Mouse (Mus musculus) liver, embryonic 14.5 days (tissue): ENCODE results near the gene Coq8a. TPM values are rescaled to one million over a fixed set of nuclear protein-coding genes. Genes with fewer than 3 reads are reported as not detected.

ENCODE experiments used
- ATAC-seq: fragments of 200-750 bp; cut with Nextera tagmentation; 2 replicates; pipeline ENCODE4 v1.8.0; 2017; ENCODE audit warnings: moderate number of reproducible peaks, mild to moderate bottlenecking, moderate library complexity; ENCODE audit not compliant: insufficient read depth
- DNase-seq, 3 experiments: peaks; one replicate each; pipeline ENCODE4 v3.0.0-alpha.2; 2012 to 2013; ENCODE audit warnings: low read depth in 3 of 3, low spot score in 3 of 3
- H3K27ac ChIP-seq: fragments of 300-500 bp; sonication (generic); 2 replicates; pipeline ENCODE4 v1.5.1; 2014; ENCODE audit warnings: moderate library complexity, mild to moderate bottlenecking, control low read depth, inconsistent platforms
- H3K27me3 ChIP-seq: fragments of 300-500 bp; sonication (generic); 2 replicates; pipeline ENCODE4 v1.6.1; 2014; ENCODE audit warnings: mild to moderate bottlenecking, low read length, moderate library complexity; ENCODE audit not compliant: control insufficient read depth, insufficient read depth
- H3K36me3 ChIP-seq: fragments of 300-500 bp; sonication (generic); replicated peaks from 2 replicates; pipeline ENCODE4 v1.6.1; 2014; ENCODE audit warnings: low read depth; ENCODE audit not compliant: control insufficient read depth, insufficient read depth
- H3K4me1 ChIP-seq, 2 experiments: fragments of 200-500 bp in 1 of 2; fragments of 300-500 bp in 1 of 2; sonication (generic) in 1 of 2; replicated peaks; 2 replicates each; pipeline ENCODE4 v1.6.1; 2012 to 2014; ENCODE audit warnings: antibody characterized with exemption in 1 of 2, inconsistent platforms in 1 of 2, low read length in 1 of 2; ENCODE audit not compliant: control insufficient read depth in 2 of 2, insufficient read depth in 2 of 2
- H3K4me2 ChIP-seq: fragments of 300-500 bp; sonication (generic); 2 replicates; pipeline ENCODE4 v1.6.1; 2014; ENCODE audit warnings: low read depth, mild to moderate bottlenecking, control low read depth, moderate library complexity
- H3K4me3 ChIP-seq, 2 experiments: fragments of 200-500 bp in 1 of 2; fragments of 300-500 bp in 1 of 2; sonication (generic) in 1 of 2; 2 replicates each; pipeline ENCODE4 v1.5.1; 2012 to 2014; ENCODE audit warnings: low read depth in 2 of 2, low read length in 2 of 2, mild to moderate bottlenecking in 2 of 2, control low read depth in 1 of 2, inconsistent platforms in 1 of 2, moderate library complexity in 1 of 2; ENCODE audit not compliant: insufficient read depth in 1 of 2
- H3K9ac ChIP-seq: fragments of 300-500 bp; sonication (generic); replicated peaks from 2 replicates; pipeline ENCODE4 v1.6.1; 2014; ENCODE audit warnings: mild to moderate bottlenecking, control low read depth, moderate library complexity
- H3K9me3 ChIP-seq: fragments of 300-500 bp; sonication (generic); 2 replicates; pipeline ENCODE4 v1.6.1; 2016; ENCODE audit warnings: low read length, mixed read lengths; ENCODE audit not compliant: control insufficient read depth
- CTCF ChIP-seq: IDR thresholded peaks from 2 replicates; pipeline ENCODE4 v1.5.1; 2016; ENCODE audit warnings: antibody characterized with exemption, low read depth, control low read depth
- EP300 ChIP-seq: IDR thresholded peaks from 2 replicates; pipeline ENCODE4 v1.6.1; 2016; ENCODE audit warnings: antibody characterized with exemption, low read depth
- WGBS: fragments of 180-500 bp; shearing (Covaris S2); extraction: QIAGEN DNeasy Blood & Tissue Kit; methylation state at CpG from one replicate; pipeline ENCODE4 v1.1.7; 2014; ENCODE audit not compliant: insufficient replicate concordance; 5-methylcytosine and 5-hydroxymethylcytosine counted together
- polyA plus RNA-seq, 2 experiments: library from polyadenylated mRNA; depleted of rRNA in 1 of 2; stranded (reverse) in 1 of 2; unstranded in 1 of 2; fragments of >200 nt; fragmentation: Nextera tagmentation in 1 of 2; extraction: Ambion mirVana in 1 of 2; gene quantifications; 2 replicates each; pipeline versions ENCODE4 v1.2.1 to v1.2.3; 2012 to 2014

The Coq8a gene
- polyA plus RNA-seq, 2 experiments: 3.8 to 14.3 TPM

DNA sequence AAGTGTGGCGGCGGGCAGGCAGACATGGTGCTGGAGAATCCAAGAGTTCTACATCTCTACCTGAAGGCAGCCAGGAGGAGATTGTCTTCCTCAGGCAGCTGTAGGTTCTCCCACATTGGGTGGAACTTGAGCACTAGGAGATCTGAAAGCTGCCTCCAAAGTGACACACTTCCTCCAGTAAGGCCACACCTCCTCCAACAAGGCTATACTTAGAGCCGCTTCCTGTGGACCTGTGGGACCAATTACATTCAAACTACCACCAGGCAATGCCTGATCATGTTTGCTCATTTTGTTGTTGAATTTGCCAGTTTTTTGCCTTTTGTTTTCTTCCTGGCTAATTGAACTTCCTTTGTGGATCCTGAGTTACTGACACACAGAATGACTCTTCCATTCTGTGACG is 51.4 kb downstream of the Coq8a start:
- Histone ChIP-seq H3K4me2 (peak overlapping the region; percentile 77), H3K9me3 (no peaks in the 10 kb centered on the region), H3K27me3 (no peaks in the 10 kb centered on the region), H3K4me3 (peak overlapping the region; percentile 12 to 38), H3K27ac (peak overlapping the region; percentile 98), H3K36me3 (peaks cover 22% of the 10 kb centered on the region), H3K4me1 (peaks cover 17 to 21% of the 10 kb centered on the region in 2 experiments), H3K9ac (peak overlapping the region; percentile 60)
- TF ChIP-seq EP300: no peak
- TF ChIP-seq CTCF: no peak
- 31% methylated on average over 4 of the region's 4 CpGs for WGBS
- ATAC-seq (peak; percentile 91), DNase-seq (peak; percentile 48 to 71 (median 50))

DNA sequence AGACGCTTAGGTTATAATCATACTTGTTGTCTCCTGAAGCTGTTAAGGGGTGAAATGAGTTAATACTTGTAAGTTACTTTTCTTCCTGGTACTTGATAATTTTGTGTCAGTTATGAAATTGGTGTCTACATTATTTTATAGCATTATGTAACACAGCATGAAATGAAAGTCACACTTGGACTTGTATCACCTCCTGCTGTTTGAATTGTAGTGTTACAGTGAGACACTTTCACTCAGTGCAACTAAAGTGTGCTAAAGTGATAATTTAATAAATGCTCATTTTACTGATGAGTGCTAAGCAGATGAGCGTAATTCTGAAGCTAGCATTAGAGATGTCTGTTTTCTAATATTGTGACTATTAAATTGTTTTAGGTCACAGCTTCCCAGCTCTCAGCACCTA is 58.4 kb downstream of the Coq8a start:
- no peak for DNase-seq
- TF ChIP-seq CTCF (no peak), EP300 (no peak)
- no peaks in the 10 kb centered on the region for H3K9me3 ChIP-seq
- H3K4me1 ChIP-seq: no peaks in the 10 kb centered on the region
- 87% methylated on average over 2 of the region's 2 CpGs for WGBS
- H3K27ac ChIP-seq: no peak overlapping the region
- no peak for ATAC-seq
- H3K4me2 ChIP-seq: no peak overlapping the region
- H3K36me3 ChIP-seq: peaks cover 18% of the 10 kb centered on the region
- H3K9ac ChIP-seq: no peak overlapping the region
- H3K4me3 ChIP-seq: no peak overlapping the region
- H3K27me3 ChIP-seq: no peaks in the 10 kb centered on the region

DNA sequence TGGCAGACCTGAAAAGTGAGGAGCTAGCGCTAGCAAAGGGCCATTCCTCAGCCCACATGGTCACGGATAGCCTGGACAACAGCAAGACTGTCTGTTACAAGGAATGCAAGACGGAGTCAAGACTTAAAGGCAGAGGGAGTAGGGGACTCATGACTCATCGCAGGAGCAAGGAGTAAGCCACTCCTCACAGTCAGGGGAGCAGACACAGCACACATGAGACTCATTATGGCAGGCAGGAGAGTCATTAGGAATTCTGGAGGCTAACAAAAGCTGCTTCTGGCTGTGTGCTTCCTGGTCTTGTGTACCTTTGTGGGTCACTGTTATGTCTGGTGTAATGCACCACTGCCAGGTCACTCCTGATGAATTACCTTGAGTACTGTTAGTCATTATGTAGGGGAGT is 60.2 kb downstream of the Coq8a start:
- no peak overlapping the region for H3K27ac ChIP-seq
- H3K9me3 ChIP-seq: no peaks in the 10 kb centered on the region
- H3K4me2 ChIP-seq: no peak overlapping the region
- no peak overlapping the region for H3K4me3 ChIP-seq
- H3K27me3 ChIP-seq: no peaks in the 10 kb centered on the region
- no peak overlapping the region for H3K9ac ChIP-seq
- 84% methylated on average over 4 of the region's 4 CpGs for WGBS
- H3K4me1 ChIP-seq: no peaks in the 10 kb centered on the region
- ATAC-seq: no peak
- DNase-seq: no peak
- H3K36me3 ChIP-seq: peaks cover 12% of the 10 kb centered on the region; the same call in 1 of the 2 replicates
- TF ChIP-seq CTCF (no peak), EP300 (no peak)

DNA sequence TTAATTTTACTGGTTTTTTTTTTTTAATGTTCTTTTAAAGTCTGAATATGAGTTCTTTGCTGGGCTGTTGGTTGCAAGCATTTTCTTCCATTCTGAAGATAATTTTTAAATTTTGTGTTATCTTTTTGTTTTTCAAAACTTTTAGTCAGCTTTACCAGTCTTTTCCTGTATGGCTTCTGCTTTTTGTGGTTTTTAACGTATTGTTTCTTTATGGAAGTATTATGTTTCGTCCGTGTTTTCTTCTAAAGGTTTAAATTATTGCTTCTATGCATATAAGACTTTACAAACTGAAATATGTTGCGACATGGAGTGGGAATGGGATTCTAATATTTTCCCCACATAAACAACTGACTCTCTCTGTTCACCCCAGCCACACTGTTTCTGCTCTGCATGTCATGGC is 67.2 kb downstream of the Coq8a start:
- Histone ChIP-seq H3K4me1 (no peaks in the 10 kb centered on the region), H3K27ac (no peak overlapping the region), H3K4me2 (no peak overlapping the region), H3K9me3 (no peaks in the 10 kb centered on the region), H3K9ac (no peak overlapping the region), H3K36me3 (peaks cover 2% of the 10 kb centered on the region; the same call in 1 of the 2 replicates), H3K4me3 (no peak overlapping the region), H3K27me3 (no peaks in the 10 kb centered on the region)
- TF ChIP-seq EP300 (no peak), CTCF (no peak)
- 61% methylated on average over 4 of the region's 4 CpGs for WGBS
- no peak for ATAC-seq
- no peak for DNase-seq

DNA sequence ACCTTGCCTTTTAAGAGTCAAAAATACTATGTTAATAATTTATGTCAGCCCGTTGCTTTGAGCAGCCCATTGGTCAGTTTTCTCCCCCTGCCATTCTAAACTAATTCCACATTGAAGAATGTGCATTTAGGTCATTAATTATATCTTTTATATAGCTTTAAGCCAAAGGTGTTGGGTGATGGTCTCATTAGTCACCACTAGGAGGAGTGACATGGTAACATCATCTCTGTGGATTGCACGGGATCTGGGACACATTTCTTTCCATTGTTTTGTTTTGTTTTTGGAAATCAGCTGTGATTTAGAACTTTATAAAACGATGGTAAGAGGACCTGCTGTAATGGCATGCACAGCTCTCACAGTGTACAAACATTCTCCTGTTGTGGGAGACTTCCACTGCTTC is 68.0 kb downstream of the Coq8a start:
- TF ChIP-seq EP300: no peak
- TF ChIP-seq CTCF: peak; percentile 45; the same call in 1 of the 2 replicates
- Histone ChIP-seq H3K27me3 (no peaks in the 10 kb centered on the region), H3K4me2 (no peak overlapping the region), H3K4me3 (no peak overlapping the region), H3K4me1 (no peaks in the 10 kb centered on the region), H3K9ac (no peak overlapping the region), H3K27ac (no peak overlapping the region), H3K36me3 (no peaks in the 10 kb centered on the region), H3K9me3 (no peaks in the 10 kb centered on the region)
- 52% methylated on average over 3 of the region's 3 CpGs for WGBS
- DNase-seq (no peak), ATAC-seq (no peak)
